Mouse (Mus musculus): ENCODE measurements at regions not wholly inside any gene's neighbourhood (a gene's known extent, or its start where the extent isn't known, plus 50 kb on each side); places are given as distances from the start of the nearest gene placed in this dataset.

GRCm38 (mm10) chr1:48276206-48276605, 1383.6 kb upstream of the Slc39a10 start:
- DNase-seq (ENCODE audit: low spot score), result peak; percentile 14

GRCm38 (mm10) chr1:48275666-48276065, 1383.0 kb upstream of the Slc39a10 start:
- DNase-seq (ENCODE audit: low spot score), result no peak
